Mouse (Mus musculus): ENCODE data around the gene Gm15517.

GRCm38 (mm10) chr7:44249248-44249647 lies 12.0 kb upstream of the Gm15517 start:
- TF ChIP-seq MAX (IDR thresholded peaks at IDR 0.05; ENCODE audit: low read length) (no peak), TCF12 (IDR thresholded peaks at IDR 0.05; ENCODE audit: low read depth, low read length) (no peak)

All from CH12.LX (cell line).